Mouse (Mus musculus) thymus, adult 18-20 months (tissue): ENCODE data around the gene Sall2.
"Not testable (repeated sequence)": the region's sequence is repeated elsewhere in the genome, so short reads cannot be mapped to it uniquely, and the experiment has no call there.

Experiments
- DNase-seq, 2 experiments: peaks; one replicate each; pipeline ENCODE4 v3.0.0; 2022; ENCODE audit warnings: mixed read lengths in 2 of 2

Gene Sall2

DNA sequence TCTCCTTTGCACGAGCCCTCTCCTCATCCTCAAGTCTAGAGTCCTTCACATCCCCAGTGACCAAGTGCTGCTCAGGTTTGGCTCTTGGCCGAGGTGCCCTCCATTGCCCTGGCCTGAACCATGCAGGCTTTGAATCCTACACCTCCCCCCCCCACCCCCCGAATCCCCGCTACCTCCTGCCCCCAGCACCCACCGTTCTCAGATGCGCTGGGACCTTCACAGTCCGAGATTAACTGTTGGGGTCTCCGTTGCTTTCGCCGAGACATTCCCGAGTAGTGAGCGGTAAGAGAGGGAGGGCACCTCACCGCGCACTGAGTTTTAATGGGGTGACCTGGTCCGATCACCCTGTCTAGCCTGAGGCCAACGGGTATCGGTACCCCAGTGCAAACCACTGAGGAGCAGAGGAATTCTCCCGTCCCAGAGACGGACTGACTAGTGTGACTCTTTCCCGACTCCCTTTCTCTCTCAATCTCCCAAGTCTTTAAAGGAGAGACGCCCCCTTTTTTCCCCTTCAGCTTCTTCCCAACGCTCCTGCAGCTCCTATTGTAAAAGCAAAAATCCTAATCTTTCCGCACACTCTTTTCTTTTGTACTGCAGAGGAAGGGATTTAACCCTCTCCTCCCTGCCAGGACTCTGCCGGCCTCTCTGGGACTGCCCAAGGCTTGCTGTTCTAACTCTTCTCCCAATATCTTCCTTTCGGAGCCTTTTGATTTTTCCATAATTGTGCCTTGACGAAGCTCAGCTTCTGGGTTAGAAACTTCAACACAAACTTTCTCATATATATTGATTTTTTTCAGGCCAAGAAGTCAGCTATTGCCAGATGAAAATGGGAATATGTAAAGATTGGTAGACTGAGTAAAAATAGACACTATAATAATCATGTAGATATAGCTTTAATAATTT, at the start of gene Sall2:
Sall2 (minus strand) TSS at position 853 of the 903 bp plus-strand sequence.
- no peak for DNase-seq

DNA sequence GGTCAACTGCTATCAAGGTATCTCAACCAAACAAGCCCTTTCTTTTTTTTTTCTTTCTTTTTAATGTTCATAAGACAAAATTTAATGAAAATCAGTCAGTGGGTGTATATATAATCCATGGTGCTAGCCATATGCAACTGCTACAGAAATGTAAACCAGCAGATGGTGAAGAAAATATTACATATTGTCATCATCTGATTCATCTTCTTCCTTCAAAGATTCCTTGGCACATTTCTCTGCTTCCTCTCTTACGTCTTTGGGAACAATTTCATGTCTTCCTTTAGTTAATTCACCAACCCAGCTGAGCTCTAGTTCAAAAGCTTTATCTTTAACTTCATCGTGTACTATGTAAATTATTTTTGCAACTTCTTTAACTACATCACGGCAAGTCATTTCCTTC, 40.2 kb upstream of the Sall2 start:
- no peak for DNase-seq

DNA sequence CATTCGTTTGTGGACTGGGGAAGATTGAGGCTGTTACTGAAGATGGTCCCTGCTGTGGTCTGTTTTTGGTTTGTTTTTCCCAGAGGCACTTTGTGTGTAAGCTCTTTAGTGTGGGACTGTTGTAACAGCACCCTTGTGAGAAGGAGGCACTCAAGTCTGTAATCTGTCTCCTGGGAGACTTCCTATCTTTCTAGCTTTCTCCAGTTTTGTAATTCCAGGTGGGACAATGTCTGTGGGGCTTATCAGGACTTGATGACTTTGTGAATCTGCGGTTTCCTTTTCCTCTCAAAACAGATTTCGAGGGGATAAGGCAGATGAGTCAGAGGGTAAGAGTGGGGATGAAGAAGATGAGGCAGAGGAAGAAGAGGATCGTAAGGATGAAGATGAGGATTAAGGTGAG, 27.7 kb upstream of the Sall2 start, which contains the start of gene Olfr1513:
Olfr1513 (minus strand) TSS at position 101 of the 400 bp plus-strand sequence.
- no peak for DNase-seq

DNA sequence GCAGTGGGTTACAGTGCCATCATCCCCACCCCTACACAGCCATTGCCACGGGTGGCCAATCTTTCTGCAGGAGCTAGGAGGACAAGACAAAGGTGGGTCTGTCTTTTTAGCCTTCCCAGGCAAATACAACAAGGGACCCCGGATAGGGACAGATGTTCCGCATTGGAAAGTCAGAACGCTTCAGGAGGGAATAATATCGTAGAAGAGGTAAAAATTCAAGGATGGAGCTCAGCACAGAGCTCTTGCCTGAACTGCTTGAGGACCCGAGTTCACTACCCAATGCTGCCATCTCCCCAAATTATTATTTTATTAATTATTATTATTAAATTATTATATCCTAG, 10.9 kb upstream of the Sall2 start:
- no peak for DNase-seq

DNA sequence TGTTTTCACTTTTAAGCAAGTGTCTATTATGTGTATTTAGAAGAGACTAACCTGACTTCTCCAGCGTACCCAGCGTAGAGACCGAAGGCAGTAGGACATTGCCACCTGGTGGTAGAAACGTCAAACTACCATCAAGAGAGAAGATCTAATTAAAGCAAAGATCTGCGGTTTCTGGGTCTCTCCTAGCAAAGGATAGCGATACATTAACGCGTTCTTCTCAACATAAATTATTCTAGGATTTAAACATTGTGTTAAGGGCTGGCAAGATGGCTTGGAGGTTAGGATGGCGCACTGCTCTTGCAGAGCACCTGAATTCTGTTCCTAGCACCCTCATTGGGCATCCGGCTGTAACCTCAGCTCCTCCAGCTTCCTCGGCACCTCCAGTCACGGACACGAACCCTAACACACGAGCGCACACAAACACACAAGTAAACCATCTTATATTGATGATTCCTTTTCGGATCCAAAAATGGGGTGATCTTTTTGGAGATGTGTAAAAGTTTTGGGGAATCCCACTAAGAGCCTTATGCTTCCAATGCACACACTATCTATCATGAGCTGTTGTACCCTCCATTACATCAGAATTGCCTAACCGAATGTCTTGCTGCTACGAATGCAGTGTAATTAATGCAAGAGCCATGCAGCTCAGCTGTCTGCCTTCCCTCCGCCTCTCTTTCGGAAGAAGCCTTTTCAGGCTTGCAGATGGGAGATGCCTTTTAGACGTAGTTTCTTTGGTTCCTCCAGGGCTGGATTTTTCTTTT, 10.4 kb upstream of the Sall2 start:
- peak in 1 of 2 experiments; percentile 14 for DNase-seq

GRCm38 (mm10) chr14:52332171-52332570, 3.6 kb upstream of the Sall2 start:
- DNase-seq, result no peak

- no peak for DNase-seq
Observed at GRCm38 (mm10) chr14:52331069-52331750, 2.6 kb upstream of the Sall2 start.

DNA sequence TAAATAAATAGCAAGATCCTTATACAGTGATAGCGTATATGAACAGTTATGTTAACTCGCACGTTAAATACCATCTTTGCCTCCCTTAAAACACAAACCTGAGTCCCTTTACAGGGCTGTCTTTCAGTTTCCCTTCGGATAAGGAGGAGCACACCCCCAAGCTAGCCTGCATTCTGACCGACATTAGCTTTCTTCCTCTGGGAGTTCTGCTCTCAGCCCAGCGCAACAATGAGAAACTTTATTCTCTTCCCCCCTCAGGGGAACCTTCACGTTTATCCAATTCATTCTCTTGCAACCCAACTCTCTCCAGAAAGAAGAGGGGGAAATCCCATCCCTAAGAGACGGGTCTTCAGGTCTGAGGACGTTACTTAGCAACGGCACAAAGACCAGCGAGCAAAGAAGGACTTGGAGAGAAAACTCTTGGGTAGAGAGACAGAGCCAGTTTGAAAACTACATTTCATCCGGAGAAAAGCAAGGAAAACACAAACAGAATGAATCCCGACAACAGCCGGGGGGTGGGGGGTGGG, 1.1 kb downstream of the Sall2 start:
- DNase-seq, result no peak

- DNase-seq, result no peak
Observed at GRCm38 (mm10) chr14:52325890-52326289, 2.7 kb downstream of the Sall2 start.

DNA sequence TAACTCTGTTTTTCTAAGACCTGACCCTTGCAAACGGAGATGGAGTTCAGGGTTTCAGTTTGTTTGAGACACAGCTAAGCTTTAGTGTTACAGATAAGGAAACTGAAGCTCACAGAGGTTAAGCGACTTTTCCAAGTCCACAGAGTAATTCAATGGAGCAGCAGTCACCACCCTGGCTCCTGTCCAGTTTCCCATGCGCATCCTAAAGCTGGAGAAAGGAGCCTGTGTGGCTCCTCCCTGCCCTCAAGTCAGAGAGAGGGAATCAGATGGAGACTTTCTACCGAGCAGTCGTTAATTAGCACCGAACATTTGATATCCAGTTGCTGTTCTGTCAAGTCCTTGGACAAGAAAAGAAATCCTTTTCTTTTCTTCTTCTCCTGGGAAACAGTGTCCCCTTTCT, 9.2 kb downstream of the Sall2 start:
- DNase-seq, result no peak

GRCm38 (mm10) chr14:52316441-52317225, 11.9 kb downstream of the Sall2 start:
- DNase-seq, result no peak

DNA sequence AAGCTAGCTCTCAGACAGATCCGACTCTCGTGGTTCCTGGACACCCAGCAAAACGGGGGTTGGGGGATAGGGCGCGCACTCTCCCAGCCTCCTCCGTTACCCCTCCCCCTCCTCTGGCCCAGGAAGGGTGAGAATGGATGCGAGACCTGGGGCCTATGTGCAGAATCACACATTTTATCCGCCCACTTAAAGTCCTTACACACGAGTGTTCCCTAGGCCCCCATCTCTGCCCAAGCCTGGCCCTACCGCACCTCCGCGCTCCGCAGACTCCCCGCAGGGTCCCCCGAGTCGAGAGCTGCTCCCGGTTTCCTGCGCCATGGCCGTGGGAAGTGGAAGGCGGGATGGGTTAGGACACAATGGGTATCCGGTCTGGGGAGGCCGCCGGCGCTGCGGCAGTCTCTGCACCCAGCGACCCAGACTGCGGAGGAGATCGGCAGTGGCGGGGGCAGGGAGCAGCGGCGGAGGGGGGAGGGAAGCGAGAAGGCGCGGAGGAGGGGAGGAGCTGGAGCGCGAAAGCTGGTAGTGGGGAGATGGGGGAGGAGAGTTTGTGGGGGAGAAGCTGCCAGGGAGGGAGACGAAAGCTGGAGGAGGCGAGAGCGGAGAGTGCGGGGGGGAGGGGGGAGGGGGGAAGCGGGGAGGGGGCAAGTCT, 12.6 kb downstream of the Sall2 start:
- peak; percentile 72 to 75 for DNase-seq

DNA sequence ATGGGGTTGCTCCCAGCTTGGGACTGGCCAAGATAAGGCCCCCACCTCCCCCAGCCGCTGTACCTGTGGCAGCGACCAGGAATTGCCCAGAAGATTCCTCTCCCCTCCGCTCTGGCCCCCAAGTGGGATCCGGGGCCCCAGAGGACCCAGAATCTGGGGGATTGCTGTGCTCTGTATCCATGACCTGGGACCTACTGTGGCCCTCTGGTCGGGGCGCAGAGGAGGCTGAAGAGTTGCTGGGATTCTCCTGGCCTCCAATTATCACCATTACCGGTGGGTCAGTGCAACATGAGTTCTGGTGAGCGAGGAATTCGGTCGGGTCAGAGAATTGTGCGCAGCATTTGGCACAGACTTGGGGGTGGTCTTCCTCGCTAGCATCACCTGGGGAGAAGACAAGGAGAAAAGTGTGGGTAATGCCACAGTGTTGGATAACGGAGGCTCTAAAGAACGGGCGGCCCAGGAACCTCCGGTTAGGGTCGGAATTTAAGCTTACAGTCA, 13.2 kb downstream of the Sall2 start:
- DNase-seq, result no peak

DNA sequence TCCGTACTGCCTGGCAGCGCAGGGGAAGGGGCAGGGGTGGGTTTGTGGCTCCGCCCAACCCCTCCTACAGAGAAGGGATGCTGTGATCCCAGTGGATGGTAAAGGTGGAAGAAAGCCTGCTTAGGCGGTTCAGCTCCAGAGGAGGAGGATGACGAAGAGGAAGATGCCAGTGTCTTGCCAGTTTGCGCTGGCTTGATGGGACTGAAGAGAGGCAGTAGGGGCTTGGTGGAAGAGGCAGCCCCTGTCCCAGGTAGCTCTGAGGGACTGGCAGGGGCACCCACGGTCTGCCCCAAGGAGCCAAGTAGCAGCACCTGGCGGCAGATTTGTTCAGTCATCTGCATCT, 13.8 kb downstream of the Sall2 start:
- DNase-seq, result peak in 1 of 2 experiments; percentile 5

GRCm38 (mm10) chr14:52313931-52314807, 14.4 kb downstream of the Sall2 start:
- DNase-seq, result no peak

DNA sequence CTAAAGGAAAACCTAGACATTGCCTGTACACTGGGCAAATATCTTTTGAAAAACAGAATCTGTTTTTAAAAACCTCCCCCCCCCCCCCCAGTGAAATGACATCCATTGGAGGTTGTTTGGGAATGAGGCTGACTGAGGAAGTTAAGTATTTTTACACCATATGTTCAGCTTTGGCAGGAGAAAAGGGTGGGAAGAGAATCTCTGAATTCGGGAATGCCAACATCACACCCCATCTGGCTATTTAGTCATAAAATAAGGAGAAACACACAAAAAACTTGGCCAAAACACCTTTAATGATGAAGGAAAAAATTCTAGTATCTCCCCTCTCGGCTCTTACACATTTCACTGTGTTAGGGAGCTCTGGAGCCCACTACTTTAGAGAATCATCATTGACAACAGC, 17.7 kb downstream of the Sall2 start:
- no peak for DNase-seq

DNA sequence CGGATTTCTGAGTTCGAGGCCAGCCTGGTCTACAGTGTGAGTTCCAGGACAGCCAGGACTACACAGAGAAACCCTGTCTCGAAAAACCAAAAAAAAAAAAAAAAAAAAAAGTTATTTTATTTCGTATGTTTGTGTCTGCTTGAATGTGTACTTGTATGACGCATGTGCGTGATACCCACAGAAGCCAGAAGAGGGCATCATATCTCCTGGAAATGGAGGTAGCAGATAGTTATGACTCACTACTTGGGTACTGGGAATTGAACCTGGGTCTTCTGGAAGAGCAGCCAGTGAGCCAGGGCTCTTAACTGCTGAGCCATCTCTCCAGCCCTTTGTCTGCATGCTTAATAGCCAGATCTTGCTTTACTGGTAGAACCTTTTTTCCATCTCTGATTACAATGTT, 18.2 kb downstream of the Sall2 start:
- DNase-seq, result not testable (repeated sequence)

DNA sequence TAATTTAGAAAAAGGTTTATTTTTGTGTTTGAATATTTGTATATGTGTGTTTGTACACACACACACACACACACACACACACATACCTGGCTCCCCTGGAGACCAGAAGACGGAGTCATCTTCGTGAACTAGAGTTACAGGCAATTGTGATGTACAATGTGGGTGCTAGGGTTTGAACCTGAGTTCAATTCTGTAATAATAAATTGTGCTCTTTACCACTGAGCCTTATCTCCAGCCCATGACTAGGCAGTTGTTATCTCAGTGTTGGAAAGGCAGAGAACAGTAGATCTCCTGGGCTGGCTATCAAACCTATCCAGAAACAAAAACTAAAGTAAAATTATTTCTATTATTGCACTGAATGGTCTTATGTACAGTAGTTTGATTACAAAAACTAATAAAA, 22.5 kb downstream of the Sall2 start:
- DNase-seq, result no peak

GRCm38 (mm10) chr14:52304644-52305271, 23.8 kb downstream of the Sall2 start, which contains the start of gene Mettl3:
Gene Mettl3, minus strand, starts transcription at chr14:52305128.
- DNase-seq, result peak; percentile 73 to 83

DNA sequence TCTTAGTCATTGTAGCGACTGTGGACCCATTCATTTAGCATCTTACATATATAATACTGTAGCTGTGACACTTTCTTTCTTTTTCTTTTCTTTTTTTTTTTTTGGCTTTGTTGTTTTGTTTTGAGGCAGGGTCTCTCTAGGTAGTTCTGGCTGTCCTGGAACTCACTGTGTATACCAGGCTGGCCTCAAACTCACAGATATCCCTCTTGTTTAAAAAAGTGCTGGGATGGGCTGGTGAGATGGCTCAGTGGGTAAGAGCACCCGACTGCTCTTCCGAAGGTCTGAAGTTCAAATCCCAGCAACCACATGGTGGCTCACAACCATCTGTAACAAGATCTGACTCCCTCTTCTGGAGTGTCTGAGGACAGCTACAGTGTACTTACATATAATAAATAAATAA, 25.0 kb downstream of the Sall2 start:
- DNase-seq, result not testable (repeated sequence)
